Mouse (Mus musculus): ENCODE measurements at regions not wholly inside any gene's neighbourhood (a gene's known extent, or its start where the extent isn't known, plus 50 kb on each side); places are given as distances from the start of the nearest gene placed in this dataset.

- no peak for DNase-seq
Observed at GRCm38 (mm10) chr16:97234321-97234720, 63.8 kb upstream of the Dscam start.

- DNase-seq = no peak
Observed at GRCm38 (mm10) chr16:97239626-97240025, 69.1 kb upstream of the Dscam start.

- DNase-seq = no peak
Observed at GRCm38 (mm10) chr16:97240085-97240484, 69.5 kb upstream of the Dscam start.

- no peak for DNase-seq
Observed at GRCm38 (mm10) chr16:97240859-97241360, 70.4 kb upstream of the Dscam start.

- DNase-seq = no peak
Observed at GRCm38 (mm10) chr16:97241639-97242038, 71.1 kb upstream of the Dscam start.

- no peak for DNase-seq
Observed at GRCm38 (mm10) chr16:97250488-97250887, 79.9 kb upstream of the Dscam start.

GRCm38 (mm10) chr16:97252551-97252950 is 82.0 kb upstream of the Dscam start:
- DNase-seq = no peak

GRCm38 (mm10) chr16:97252997-97253635 is 82.6 kb upstream of the Dscam start:
- no peak for DNase-seq

GRCm38 (mm10) chr16:97258821-97259220 is 88.3 kb upstream of the Dscam start:
- DNase-seq = no peak

GRCm38 (mm10) chr16:97263451-97263850 is 92.9 kb upstream of the Dscam start:
- no peak for DNase-seq

- no peak for DNase-seq
Observed at GRCm38 (mm10) chr16:97270417-97271133, 86.0 kb upstream of the Bace2 start.

GRCm38 (mm10) chr16:97271264-97271663 is 85.3 kb upstream of the Bace2 start:
- no peak for DNase-seq

GRCm38 (mm10) chr16:97272035-97272631 is 84.4 kb upstream of the Bace2 start:
- DNase-seq = peak; percentile 41

- DNase-seq = no peak
Observed at GRCm38 (mm10) chr16:97278913-97279312, 77.6 kb upstream of the Bace2 start.

GRCm38 (mm10) chr16:97281615-97282110 is 74.9 kb upstream of the Bace2 start:
- no peak for DNase-seq

- DNase-seq = no peak
Observed at GRCm38 (mm10) chr16:97282943-97283342, 73.6 kb upstream of the Bace2 start.

GRCm38 (mm10) chr16:97285886-97286447 is 70.6 kb upstream of the Bace2 start:
- DNase-seq = no peak

- DNase-seq = no peak
Observed at GRCm38 (mm10) chr16:97286717-97287116, 69.8 kb upstream of the Bace2 start.

- no peak for DNase-seq
Observed at GRCm38 (mm10) chr16:97288634-97289033, 67.9 kb upstream of the Bace2 start.

GRCm38 (mm10) chr16:97292484-97293048 is 64.0 kb upstream of the Bace2 start:
- no peak for DNase-seq

- DNase-seq = peak; percentile 14
Observed at GRCm38 (mm10) chr16:97293273-97293672, 63.3 kb upstream of the Bace2 start.

GRCm38 (mm10) chr16:97297140-97297539 is 59.4 kb upstream of the Bace2 start:
- no peak for DNase-seq

GRCm38 (mm10) chr16:97304156-97304735 is 52.3 kb upstream of the Bace2 start:
- no peak for DNase-seq

All from cerebellum, adult 11-12 months (tissue).